Mouse (Mus musculus) kidney, adult 2 months (tissue): ENCODE measurements around the gene Pigk.

Experiments
- CTCF ChIP-seq: fragments of 200-500 bp; conservative IDR thresholded peaks from 2 replicates; pipeline ENCODE4 v1.5.1; 2011; ENCODE audit warnings: low read depth, mild to moderate bottlenecking, control low read depth, low read length, moderate library complexity, mixed read lengths; ENCODE audit not compliant: insufficient read depth, insufficient read length
- POLR2A ChIP-seq: fragments of 200-500 bp; IDR thresholded peaks from one replicate; pipeline ENCODE4 v1.6.1; 2011; ENCODE audit warnings: low read depth, low read length, control low read depth

DNA sequence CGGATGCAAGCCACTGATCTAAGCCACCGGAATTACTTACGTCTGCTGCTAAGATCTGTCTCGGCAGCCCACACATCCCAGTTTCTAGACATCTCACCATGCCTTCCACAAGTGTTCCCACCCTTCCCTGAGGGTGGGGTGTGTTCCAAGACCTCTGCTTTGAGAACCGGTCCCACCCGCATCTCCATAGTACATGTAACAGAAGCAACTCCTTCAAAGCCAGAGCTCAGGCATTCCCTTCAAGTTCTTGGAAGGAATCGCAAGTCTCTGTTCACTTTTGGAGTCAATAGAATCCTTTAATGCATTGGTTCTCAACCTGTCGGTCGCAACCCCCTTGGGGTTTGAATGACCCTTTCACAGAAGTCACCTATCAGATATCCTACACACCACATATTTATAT lies 185.0 kb downstream of the Pigk start:
- TF ChIP-seq CTCF (no peak), POLR2A (no peak)
